In genomic region chr5:65525674-65526443, GRCm38 (mm10) we compare ENCODE assay signal across 8 mouse cellular contexts. TPM values are rescaled to one million over a fixed set of nuclear protein-coding genes. Genes with fewer than 3 reads are reported as not detected.
DNase-seq lines count a peak whose midpoint lies in the region; ATAC-seq and TF ChIP-seq lines count a peak whose summit lies in the region.
"Had no signal": no experiment of that assay in that cellular context is flagged by ENCODE, and none has a peak within 500 bp of the region (broad histone marks: within the 10 kb centered on the region; RNA-seq: fewer than 3 reads in every experiment).

No protein-coding gene starts in this region.

- H3K9me3 ChIP-seq in E14TG2a.4 (ENCODE audit: low read length) = no peaks in the 10 kb centered on the region
- H3K9me3 ChIP-seq in intestine, postnatal 0 days (ENCODE audit: control insufficient read depth) = no peaks in the 10 kb centered on the region

- H3K27ac ChIP-seq in intestine, postnatal 0 days (ENCODE audit: low read depth, low read length) = no peak overlapping the region

- no peak overlapping the region for H3K4me2 ChIP-seq in intestine, postnatal 0 days (replicated peaks; ENCODE audit: low read depth)

- H3K4me3 ChIP-seq in E14TG2a.4 (replicated peaks; ENCODE audit: low read length) = peak overlapping the region; percentile 6; the same call in 1 of the 2 replicates
- no peak overlapping the region for H3K4me3 ChIP-seq in intestine, postnatal 0 days (ENCODE audit: low read depth, low read length)

- H3K36me3 ChIP-seq in E14TG2a.4 (ENCODE audit: insufficient read depth, low read length) = no peaks in the 10 kb centered on the region
- no peaks in the 10 kb centered on the region for H3K36me3 ChIP-seq in intestine, postnatal 0 days (ENCODE audit: control insufficient read depth, insufficient read depth)

- DNase-seq in kidney, postnatal 14 days = peak; percentile 34
- DNase-seq in kidney, adult 11 months = no peak
- DNase-seq in CD4-positive helper T cell, adult 2 months (ENCODE audit: low read depth, low spot score) = peak; percentile 34
- DNase-seq in gastrocnemius, postnatal 14 days = no peak

- peak; percentile 28; the same call in 1 of the 2 replicates for ATAC-seq in intestine, postnatal 0 days
- no peak for ATAC-seq in megakaryocyte, adult 5-6 weeks (ENCODE audit: poor library complexity, severe bottlenecking)

- H3K9ac ChIP-seq in intestine, postnatal 0 days (ENCODE audit: low read depth, low read length) = no peak overlapping the region

- intact Hi-C loops in gastrocnemius, postnatal 14 days (cut with DNase I; ENCODE audit: low total_unique reads) = no loop called here

- peaks cover 54% of the 10 kb centered on the region for H3K4me1 ChIP-seq in E14TG2a.4 (replicated peaks; ENCODE audit: low read depth, low read length)
- H3K4me1 ChIP-seq in intestine, postnatal 0 days (replicated peaks; ENCODE audit: control insufficient read depth, insufficient read depth, low read length) = no peaks in the 10 kb centered on the region

- WGBS in intestine, postnatal 0 days = 25% methylated on average over 8 of the region's 8 CpGs

- no peaks in the 10 kb centered on the region for H3K27me3 ChIP-seq in E14TG2a.4 (ENCODE audit: insufficient read depth, low read length)
- H3K27me3 ChIP-seq in intestine, postnatal 0 days (replicated peaks; ENCODE audit: control insufficient read depth, insufficient read depth, low read length) = no peaks in the 10 kb centered on the region

- peak; percentile 36 for TF ChIP-seq CTCF in E14TG2a.4 (conservative IDR thresholded peaks at IDR 0.05; ENCODE audit: low read length)
- TF ChIP-seq CTCF in intestine, postnatal 0 days (IDR thresholded peaks at IDR 0.05; ENCODE audit: low read depth) = peak; percentile 81

RNA-seq across cellular contexts. Expression of gene Smim14, which starts 11.1 kb away (rescaled TPM):
- 250 and 257 TPM in 2 replicates for polyA plus RNA-seq in intestine, postnatal 0 days (2015; fragmentation: Nextera tagmentation; extraction: Ambion mirVana)
- total RNA-seq in megakaryocyte, adult 5-6 weeks (2015) = 154 TPM in 2 replicates
- total RNA-seq in megakaryocyte, adult 5-6 weeks (2017) = 87.1 and 94.7 TPM in 2 replicates
- total RNA-seq in gastrocnemius, postnatal 14 days (2021) = 10 to 100 TPM; 34.7 to 39.4 TPM

RNA-seq across cellular contexts. Expression of gene Ube2k, which starts 11.2 kb away (rescaled TPM):
- 102 and 111 TPM in 2 replicates for polyA plus RNA-seq in intestine, postnatal 0 days (2015; fragmentation: Nextera tagmentation; extraction: Ambion mirVana)
- total RNA-seq in megakaryocyte, adult 5-6 weeks (2015) = 125 and 131 TPM in 2 replicates
- total RNA-seq in megakaryocyte, adult 5-6 weeks (2017) = 31.5 and 62.8 TPM in 2 replicates
- total RNA-seq in gastrocnemius, postnatal 14 days (2021) = 10 to 100 TPM; 60.9 to 61.8 TPM

RNA-seq across cellular contexts. Expression of gene Gm43552, which starts 33.2 kb away (rescaled TPM):
- polyA plus RNA-seq in intestine, postnatal 0 days (2015; fragmentation: Nextera tagmentation; extraction: Ambion mirVana) = not detected in 2 replicates
- total RNA-seq in megakaryocyte, adult 5-6 weeks (2015) = not detected in 2 replicates
- total RNA-seq in megakaryocyte, adult 5-6 weeks (2017) = not detected in 2 replicates
- 1 to 10 TPM in 1 of 2 experiments, not detected in 1; 3.1 TPM for total RNA-seq in gastrocnemius, postnatal 14 days (2021)
- polyA plus RNA-seq: forebrain, embryonic 11.5 days had no signal

Comparison
In these comparisons a context has a peak if more than half of its experiments do, and no peak if none do; other contexts are left out.
1. DNase-seq: peak in kidney, postnatal 14 days (single experiment) and CD4-positive helper T cell, adult 2 months (single experiment); none in kidney, adult 11 months (single experiment) and gastrocnemius, postnatal 14 days (single experiment).